Mouse (Mus musculus): ENCODE data around the gene Stambpl1.

Gene Stambpl1

GRCm38 (mm10) chr19:34242925-34243324 is 50.9 kb downstream of the Stambpl1 start:
- DNase-seq, result no peak

- no peak for DNase-seq
Observed at GRCm38 (mm10) chr19:34244056-34244455, 52.0 kb downstream of the Stambpl1 start.

- no peak for DNase-seq
Observed at GRCm38 (mm10) chr19:34248558-34248957, 56.5 kb downstream of the Stambpl1 start.

- DNase-seq, result no peak
Observed at GRCm38 (mm10) chr19:34250621-34251020, 58.6 kb downstream of the Stambpl1 start.

- DNase-seq, result no peak
Observed at GRCm38 (mm10) chr19:34251900-34252299, 59.9 kb downstream of the Stambpl1 start.

- no peak for DNase-seq
Observed at GRCm38 (mm10) chr19:34252450-34252849, 60.4 kb downstream of the Stambpl1 start.

- DNase-seq, result no peak
Observed at GRCm38 (mm10) chr19:34254101-34254879, 62.3 kb downstream of the Stambpl1 start.

GRCm38 (mm10) chr19:34254880-34255681 is 63.1 kb downstream of the Stambpl1 start, which contains the start of gene Acta2:
TSS of gene Acta2 (minus strand) at chr19:34255590.
- no peak for DNase-seq

GRCm38 (mm10) chr19:34256149-34256548 is 64.1 kb downstream of the Stambpl1 start:
- DNase-seq, result no peak

- DNase-seq, result no peak
Observed at GRCm38 (mm10) chr19:34256936-34257335, 64.9 kb downstream of the Stambpl1 start.

- DNase-seq, result no peak
Observed at GRCm38 (mm10) chr19:34262273-34262974, 70.4 kb downstream of the Stambpl1 start.

GRCm38 (mm10) chr19:34265604-34266193 is 73.7 kb downstream of the Stambpl1 start:
- no peak for DNase-seq

- DNase-seq, result no peak
Observed at GRCm38 (mm10) chr19:34268991-34269390, 77.0 kb downstream of the Stambpl1 start.

GRCm38 (mm10) chr19:34270106-34270726 is 78.2 kb downstream of the Stambpl1 start:
- DNase-seq, result no peak

- no peak for DNase-seq
Observed at GRCm38 (mm10) chr19:34270824-34271464, 78.9 kb downstream of the Stambpl1 start.

- DNase-seq, result no peak
Observed at GRCm38 (mm10) chr19:34273073-34273472, 81.0 kb downstream of the Stambpl1 start.

- no peak for DNase-seq
Observed at GRCm38 (mm10) chr19:34278078-34278477, 86.0 kb downstream of the Stambpl1 start.

GRCm38 (mm10) chr19:34283614-34284013 is 91.6 kb downstream of the Stambpl1 start:
- no peak for DNase-seq

- no peak for DNase-seq
Observed at GRCm38 (mm10) chr19:34284383-34284782, 92.4 kb downstream of the Stambpl1 start.

GRCm38 (mm10) chr19:34284826-34285225 is 92.8 kb downstream of the Stambpl1 start:
- no peak for DNase-seq

GRCm38 (mm10) chr19:34287221-34287620 is 95.2 kb downstream of the Stambpl1 start:
- no peak for DNase-seq
